Mouse (Mus musculus) gonadal fat pad, adult 2 months (tissue): Measurements from ENCODE around the gene Metap2. TPM values are rescaled to one million over a fixed set of nuclear protein-coding genes. Genes with fewer than 3 reads are reported as not detected.

ENCODE experiments used
- DNase-seq: peaks from one replicate; pipeline ENCODE4 v3.0.0-alpha.2; 2012; ENCODE audit warnings: low read depth
- polyA plus RNA-seq: library from polyadenylated mRNA; depleted of rRNA; stranded (reverse); fragments of >200 nt; gene quantifications from 2 replicates; pipeline ENCODE4 v1.2.3, GENCODE M21; 2012

The Metap2 gene
- polyA plus RNA-seq, 1 experiment: 37.9 TPM

GRCm38 (mm10) chr10:93911326-93911725 is 14.4 kb upstream of the Metap2 start:
- DNase-seq: no peak

- no peak for DNase-seq
Observed at GRCm38 (mm10) chr10:93909811-93910446, 13.0 kb upstream of the Metap2 start.

- no peak for DNase-seq
Observed at GRCm38 (mm10) chr10:93909015-93909414, 12.1 kb upstream of the Metap2 start.

GRCm38 (mm10) chr10:93908540-93908939 is 11.6 kb upstream of the Metap2 start:
- no peak for DNase-seq

GRCm38 (mm10) chr10:93907376-93907775 is 10.5 kb upstream of the Metap2 start:
- no peak for DNase-seq

GRCm38 (mm10) chr10:93899907-93900306 is 3.0 kb upstream of the Metap2 start:
- no peak for DNase-seq

- no peak for DNase-seq
Observed at GRCm38 (mm10) chr10:93899303-93899702, 2.4 kb upstream of the Metap2 start.

GRCm38 (mm10) chr10:93892551-93892950 is 4.3 kb downstream of the Metap2 start:
- DNase-seq: no peak

GRCm38 (mm10) chr10:93891031-93891430 is 5.9 kb downstream of the Metap2 start:
- DNase-seq: no peak

GRCm38 (mm10) chr10:93890565-93890964 is 6.3 kb downstream of the Metap2 start:
- no peak for DNase-seq

GRCm38 (mm10) chr10:93889976-93890375 is 6.9 kb downstream of the Metap2 start:
- DNase-seq: no peak

- no peak for DNase-seq
Observed at GRCm38 (mm10) chr10:93889579-93889950, 7.3 kb downstream of the Metap2 start.

GRCm38 (mm10) chr10:93888935-93889578 is 7.8 kb downstream of the Metap2 start:
- no peak for DNase-seq

- DNase-seq: no peak
Observed at GRCm38 (mm10) chr10:93888590-93888934, 8.3 kb downstream of the Metap2 start.

GRCm38 (mm10) chr10:93885839-93886477 is 10.9 kb downstream of the Metap2 start:
- DNase-seq: no peak

GRCm38 (mm10) chr10:93882738-93883364 is 14.0 kb downstream of the Metap2 start:
- DNase-seq: no peak

- DNase-seq: no peak
Observed at GRCm38 (mm10) chr10:93881918-93882317, 15.0 kb downstream of the Metap2 start.

GRCm38 (mm10) chr10:93878732-93879131 is 18.2 kb downstream of the Metap2 start:
- no peak for DNase-seq

GRCm38 (mm10) chr10:93876772-93877171 is 20.1 kb downstream of the Metap2 start:
- no peak for DNase-seq

- no peak for DNase-seq
Observed at GRCm38 (mm10) chr10:93868886-93869285, 28.0 kb downstream of the Metap2 start.

- no peak for DNase-seq
Observed at GRCm38 (mm10) chr10:93868401-93868800, 28.5 kb downstream of the Metap2 start.

- DNase-seq: no peak
Observed at GRCm38 (mm10) chr10:93856095-93856494, 40.8 kb downstream of the Metap2 start.

GRCm38 (mm10) chr10:93855126-93855525 is 41.8 kb downstream of the Metap2 start:
- DNase-seq: no peak
